Mouse (Mus musculus): ENCODE results near the gene Stk38.

GRCm38 (mm10) chr17:29044925-29045319 is 37.1 kb upstream of the Stk38 start:
- TF ChIP-seq CTCF (IDR thresholded peaks at IDR 0.05; ENCODE audit: insufficient read depth, low read length) (no peak), POLR2A (IDR thresholded peaks at IDR 0.05; ENCODE audit: borderline replicate concordance, extremely low read depth, low read depth, low read length) (no peak)
